Mouse (Mus musculus) cerebellum, postnatal 10 days (tissue): ENCODE results near the gene Olfr896-ps1.

ENCODE experiments used
- DNase-seq, 2 experiments: peaks; one replicate each; pipeline ENCODE4 v3.0.0; 2021; ENCODE audit warnings: mixed read lengths in 2 of 2

The Olfr896-ps1 gene

GRCm38 (mm10) chr9:38290807-38291206 lies at the start of gene Olfr896-ps1:
Gene Olfr896-ps1 (plus strand): TSS chr9:38291107.
- DNase-seq, result no peak

GRCm38 (mm10) chr9:38252474-38252873 lies 38.4 kb upstream of the Olfr896-ps1 start, which contains the start of gene Olfr143:
Gene Olfr143 (plus strand): TSS chr9:38252774.
- DNase-seq, result no peak

- DNase-seq, result no peak
Measured at GRCm38 (mm10) chr9:38267551-38267950, 23.4 kb upstream of the Olfr896-ps1 start, which contains the start of gene Olfr895. Gene Olfr895 (plus strand): TSS chr9:38267851.

- no peak for DNase-seq
Measured at GRCm38 (mm10) chr9:38328760-38329159, 37.9 kb downstream of the Olfr896-ps1 start, which contains the start of gene Olfr25. Gene Olfr25 (plus strand): TSS chr9:38329060.
